Mouse (Mus musculus): Measurements from ENCODE around the gene A730061H03Rik.

The A730061H03Rik gene

DNA sequence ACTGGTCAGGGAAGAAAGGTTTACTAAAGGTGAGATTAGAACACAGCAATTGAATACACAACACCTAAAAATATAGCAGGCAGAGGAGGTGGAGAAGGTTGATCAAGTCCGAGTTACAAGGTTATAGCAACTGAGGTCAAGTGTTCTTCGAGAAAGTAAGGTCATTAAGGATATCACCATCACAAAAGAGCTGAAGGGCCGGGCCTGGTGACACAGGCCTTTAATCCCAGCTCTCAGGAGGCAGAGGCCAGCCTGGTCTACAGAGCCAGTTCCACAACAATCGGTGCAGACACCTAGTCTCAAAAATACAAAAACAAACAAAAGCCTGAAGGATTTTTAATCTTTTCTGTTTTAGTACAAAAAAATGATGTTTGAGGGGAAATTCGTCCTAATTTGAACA is 8.9 kb downstream of the A730061H03Rik start:
- no peak for DNase-seq (ENCODE audit: low read depth)

GRCm38 (mm10) chr14:55550191-55550590 is 10.0 kb downstream of the A730061H03Rik start:
- no peak for DNase-seq (ENCODE audit: low read depth)

DNA sequence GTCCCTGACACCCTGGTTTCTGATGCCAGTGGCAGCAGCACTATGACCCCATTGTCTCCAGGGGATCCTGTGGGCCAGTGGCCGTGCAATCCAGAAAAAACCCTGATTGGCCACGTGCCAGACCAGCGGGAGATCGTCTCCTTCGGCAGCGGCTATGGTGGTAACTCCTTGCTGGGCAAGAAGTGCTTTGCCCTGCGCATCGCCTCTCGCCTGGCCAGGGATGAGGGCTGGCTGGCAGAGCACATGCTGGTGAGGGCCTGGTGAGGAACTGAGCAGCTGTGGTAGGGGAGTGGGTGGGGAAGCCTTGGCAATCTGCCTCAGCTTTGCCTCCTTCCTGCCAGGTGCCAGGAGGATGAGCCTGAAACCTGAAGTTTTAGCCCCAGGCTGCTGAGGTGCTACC is 15.9 kb downstream of the A730061H03Rik start:
- DNase-seq (ENCODE audit: low read depth) = no peak

DNA sequence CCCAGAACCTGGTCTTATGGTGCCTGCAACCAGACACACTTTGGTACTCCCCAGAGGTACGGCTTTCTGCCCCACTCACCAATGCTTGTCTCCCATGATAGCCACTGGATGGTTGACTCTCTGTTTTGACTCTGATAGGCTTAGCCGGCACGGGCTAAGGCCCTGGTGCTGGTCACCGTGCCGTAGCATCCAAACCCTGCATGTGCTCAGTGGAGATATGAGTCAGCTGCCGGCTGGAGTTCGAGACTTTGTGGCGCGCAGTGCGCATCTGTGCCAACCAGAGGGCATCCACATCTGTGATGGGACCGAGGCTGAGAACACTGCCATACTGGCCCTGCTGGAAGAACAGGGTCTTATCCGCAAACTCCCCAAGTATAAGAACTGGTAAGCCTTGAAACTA is 17.9 kb downstream of the A730061H03Rik start:
- DNase-seq (ENCODE audit: low read depth) = no peak

DNA sequence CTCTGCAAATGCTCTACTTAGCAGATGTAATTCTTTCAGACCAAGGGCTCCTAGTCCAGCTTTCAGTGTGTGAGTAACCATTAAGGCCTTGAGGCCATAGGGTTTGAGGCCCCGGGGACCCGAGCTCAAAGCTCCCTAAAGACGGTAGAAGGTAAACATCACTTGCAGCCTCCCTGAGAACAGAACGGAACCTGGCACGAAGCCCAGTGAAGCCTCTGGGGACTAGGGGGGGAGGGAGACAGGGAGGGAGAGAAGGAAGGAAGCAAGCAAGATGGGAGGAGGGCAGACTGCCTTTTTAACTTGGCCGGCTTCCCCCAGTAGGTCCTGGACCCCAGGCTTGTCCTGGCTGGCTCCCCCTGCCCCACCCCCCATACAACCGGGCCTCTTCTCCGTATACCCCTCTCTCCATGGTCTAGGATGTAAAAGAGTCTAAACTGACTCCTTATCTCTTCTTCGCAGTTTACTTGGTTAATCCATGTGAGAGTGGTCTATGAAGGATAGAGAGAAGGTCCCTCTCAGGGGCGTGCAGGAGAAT is 19.4 kb downstream of the A730061H03Rik start:
- peak; percentile 53 for DNase-seq (ENCODE audit: low read depth)

- peak; percentile 78 for DNase-seq (ENCODE audit: low read depth)
These were observed 20.0 kb downstream of the A730061H03Rik start, which contains the start of gene Pck2 for GRCm38 (mm10) chr14:55540067-55540786. Gene Pck2, plus strand, starts transcription at chr14:55540266.

DNA sequence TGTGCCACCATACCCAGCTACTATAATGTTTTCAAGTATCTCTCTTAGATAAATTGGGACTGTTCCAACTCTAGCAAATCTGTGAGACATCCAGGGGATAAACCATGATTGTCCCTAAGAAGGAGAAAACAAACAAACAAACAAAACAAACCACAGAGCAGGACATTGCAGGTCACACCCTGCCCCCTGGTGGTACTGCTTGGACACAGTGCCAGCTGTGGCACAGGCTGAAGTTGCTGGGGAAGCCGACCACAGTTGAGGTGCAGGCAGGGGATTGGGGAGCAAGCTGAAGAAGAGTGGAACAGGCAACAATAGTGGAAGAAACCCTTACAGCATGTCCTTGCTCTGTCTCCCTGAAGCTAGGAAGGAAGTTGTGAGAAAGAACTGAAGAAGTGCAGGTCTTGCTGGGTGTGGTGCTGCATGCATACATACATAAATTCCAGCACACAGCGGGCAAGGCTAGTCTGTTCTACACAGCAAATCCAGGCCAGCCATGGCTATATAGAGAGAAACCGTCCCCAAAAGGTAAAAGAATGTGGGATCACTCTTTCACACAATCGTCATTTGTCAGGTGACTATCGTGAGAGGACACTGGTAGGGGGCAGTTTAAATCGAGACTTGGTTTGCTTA is 24.0 kb downstream of the A730061H03Rik start:
- peak; percentile 60 for DNase-seq (ENCODE audit: low read depth)

- DNase-seq (ENCODE audit: low read depth) = peak; percentile 81
These were observed 32.3 kb downstream of the A730061H03Rik start for GRCm38 (mm10) chr14:55527940-55528339.

- no peak for DNase-seq (ENCODE audit: low read depth)
These were observed 33.5 kb downstream of the A730061H03Rik start for GRCm38 (mm10) chr14:55526674-55527073.

- DNase-seq (ENCODE audit: low read depth) = no peak
These were observed 35.4 kb downstream of the A730061H03Rik start, which contains the start of gene Nrl for GRCm38 (mm10) chr14:55524785-55525184. Gene Nrl, minus strand, starts transcription at chr14:55524981.

- DNase-seq (ENCODE audit: low read depth) = no peak
These were observed 36.1 kb downstream of the A730061H03Rik start for GRCm38 (mm10) chr14:55524062-55524461.

- peak; percentile 33 for DNase-seq (ENCODE audit: low read depth)
These were observed 39.5 kb downstream of the A730061H03Rik start for GRCm38 (mm10) chr14:55520451-55521361.

GRCm38 (mm10) chr14:55519604-55520003 is 40.6 kb downstream of the A730061H03Rik start:
- DNase-seq (ENCODE audit: low read depth) = no peak

GRCm38 (mm10) chr14:55518897-55519296 is 41.3 kb downstream of the A730061H03Rik start:
- DNase-seq (ENCODE audit: low read depth) = no peak

DNA sequence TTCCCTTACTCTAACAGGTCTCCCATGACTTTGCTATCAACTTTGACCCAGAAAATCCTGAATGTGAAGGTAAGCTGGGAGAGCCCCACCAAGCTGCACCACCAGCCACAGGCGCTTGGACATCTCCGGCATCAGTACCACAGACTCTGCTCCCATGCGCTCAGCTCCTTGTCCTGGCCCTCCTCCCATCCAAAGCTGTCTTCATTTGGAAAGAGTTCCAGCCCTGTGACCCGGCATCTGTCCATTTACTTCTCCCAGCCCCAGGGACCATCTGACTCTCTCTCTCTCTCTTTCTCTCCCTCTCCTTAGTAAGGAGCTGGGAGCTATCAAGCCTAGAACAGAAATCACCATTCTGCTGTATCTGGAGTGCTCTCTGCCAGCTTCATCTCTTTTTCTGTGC is 44.4 kb downstream of the A730061H03Rik start:
- no peak for DNase-seq (ENCODE audit: low read depth)

DNA sequence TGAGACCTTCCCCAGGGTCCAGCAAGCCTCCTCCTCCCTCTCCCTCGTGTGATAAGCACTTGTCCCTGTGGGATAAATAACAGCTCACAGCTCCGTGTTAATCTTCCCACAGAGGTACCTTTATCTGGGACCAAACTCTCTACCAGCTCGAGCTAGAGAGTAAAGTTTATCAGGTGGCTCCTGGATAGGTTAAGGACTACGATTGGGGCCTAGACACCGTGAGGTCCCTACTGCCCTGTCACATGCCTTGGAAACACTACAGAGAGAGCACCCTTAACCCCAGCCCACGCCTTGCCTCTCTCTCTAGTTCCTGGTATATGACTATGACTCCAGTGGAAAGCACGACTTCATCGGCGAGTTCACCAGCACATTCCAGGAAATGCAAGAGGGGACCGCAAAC is 46.3 kb downstream of the A730061H03Rik start:
- DNase-seq (ENCODE audit: low read depth) = no peak

- DNase-seq (ENCODE audit: low read depth) = no peak
These were observed 49.2 kb downstream of the A730061H03Rik start for GRCm38 (mm10) chr14:55511037-55511436.

DNA sequence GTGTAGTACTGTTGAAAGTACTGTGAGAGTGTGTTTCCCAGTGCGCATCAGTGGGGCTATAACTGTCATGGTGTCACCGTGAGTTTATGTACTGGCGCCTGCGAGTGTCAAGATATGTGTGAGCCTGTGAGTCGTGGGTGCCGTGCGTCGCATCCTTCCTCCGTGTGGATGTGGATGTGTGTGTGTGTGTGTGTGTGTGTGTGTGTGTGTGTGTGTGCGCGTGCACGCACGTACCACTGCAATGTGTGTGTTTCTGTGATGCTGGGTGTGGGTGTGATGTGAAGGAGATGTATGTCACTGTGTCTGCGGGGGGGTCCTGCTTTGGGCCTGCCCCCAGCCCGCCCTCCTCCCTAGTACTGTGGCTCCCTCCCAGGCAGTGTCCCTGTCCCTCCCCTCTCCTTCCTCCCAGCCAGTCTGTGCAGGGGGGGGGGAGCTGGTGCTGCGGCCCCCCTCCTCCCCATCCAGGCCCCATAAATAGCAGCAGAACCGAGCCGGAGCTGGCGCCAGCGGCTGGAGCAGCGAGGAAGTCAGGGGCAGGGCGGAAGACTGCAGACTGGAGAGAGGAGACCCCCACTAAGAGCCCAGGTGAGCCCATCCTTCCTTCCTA is 50.0 kb downstream of the A730061H03Rik start, which contains the start of gene Cpne6:
Gene Cpne6, plus strand, starts transcription at position 321 of the 607 bp plus-strand sequence.
- no peak for DNase-seq (ENCODE audit: low read depth)
